Mouse (Mus musculus) cerebellum, postnatal 14 days (tissue): Measurements from ENCODE around the gene Tia1.

Source experiments
- DNase-seq, 2 experiments: peaks; one replicate each; pipeline ENCODE4 v3.0.0; 2021; ENCODE audit warnings: mixed read lengths in 2 of 2

The Tia1 gene

GRCm38 (mm10) chr6:86385362-86386104, 18.5 kb upstream of the Tia1 start:
- DNase-seq, result no peak

DNA sequence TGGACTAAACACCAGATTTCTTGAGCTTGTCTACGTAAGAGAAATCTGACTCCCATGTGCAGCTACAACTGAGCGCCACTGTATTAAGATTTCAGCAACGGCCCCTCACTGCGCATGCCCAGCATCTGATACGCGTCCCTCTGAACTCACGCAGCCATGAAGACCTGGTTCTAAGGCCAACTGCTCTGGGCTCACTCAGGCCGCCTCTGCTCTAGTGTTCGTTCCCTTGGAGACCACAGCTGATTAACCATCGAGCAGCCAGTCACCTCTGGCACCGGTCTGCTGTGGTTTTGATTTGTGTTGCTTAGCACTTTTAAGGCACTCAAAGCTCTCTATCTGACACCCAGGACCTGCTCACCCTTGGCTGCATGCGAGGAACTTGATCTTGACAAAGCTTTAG, 16.7 kb upstream of the Tia1 start:
- DNase-seq, result no peak

DNA sequence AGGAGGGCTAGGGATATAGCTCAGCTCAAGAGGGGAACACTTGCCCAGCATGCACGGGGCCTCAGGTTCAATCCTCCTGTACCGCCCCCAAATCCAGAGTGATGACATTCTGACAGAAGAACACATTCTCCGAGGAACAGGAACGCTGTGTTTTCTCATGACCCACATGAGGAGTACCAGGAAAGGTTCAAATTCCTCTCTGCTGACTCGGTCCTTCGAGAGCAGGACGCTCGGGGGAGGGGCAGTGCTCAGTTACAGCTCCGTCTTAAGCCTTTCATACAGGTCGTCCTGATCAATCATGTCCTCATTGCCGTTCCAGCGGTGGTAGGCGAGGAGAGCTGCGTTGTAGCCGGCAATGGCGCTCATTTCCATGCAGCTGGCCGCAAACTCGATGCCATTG, 15.6 kb upstream of the Tia1 start:
- DNase-seq, result no peak

DNA sequence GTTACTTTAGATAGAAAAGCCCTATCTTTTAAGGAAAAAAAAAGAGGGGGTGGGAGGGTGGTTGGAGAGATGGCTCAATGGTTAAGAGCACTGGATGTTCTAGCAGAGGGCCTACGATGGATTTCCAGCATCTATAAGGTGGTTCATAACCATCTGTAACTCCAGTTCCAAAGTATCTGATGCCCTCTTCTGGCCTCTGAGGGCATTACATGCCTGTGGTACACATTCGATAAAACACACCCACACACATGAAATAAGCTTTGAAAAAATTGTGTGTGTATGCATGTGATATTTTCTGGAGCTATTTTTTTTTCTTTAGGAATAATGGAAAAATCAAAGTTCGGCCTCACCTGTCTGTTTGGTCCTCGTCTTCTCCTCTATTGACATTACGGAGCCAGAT, 12.7 kb upstream of the Tia1 start:
- DNase-seq, result peak in 1 of 2 experiments; percentile 35

DNA sequence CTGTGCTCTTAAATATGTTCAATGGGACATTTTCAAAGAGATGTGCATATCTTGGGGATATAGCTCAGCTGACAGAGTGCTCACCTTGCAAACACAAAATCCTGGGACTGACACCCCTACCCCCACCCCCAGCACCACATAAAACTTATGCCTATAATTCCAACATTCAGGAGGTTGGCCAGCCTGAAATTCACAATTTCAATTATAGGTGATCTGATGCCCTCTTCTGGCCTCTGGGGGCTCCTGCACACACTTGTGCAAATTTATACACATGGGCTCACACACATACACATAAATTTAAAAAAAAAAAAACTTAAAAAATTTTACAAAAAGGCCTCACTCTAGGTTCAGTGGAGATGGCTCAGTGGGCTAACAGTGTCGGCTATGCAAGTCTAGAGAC, 10.8 kb upstream of the Tia1 start:
- no peak for DNase-seq

- DNase-seq, result no peak
Observed at GRCm38 (mm10) chr6:86394078-86394720, 9.8 kb upstream of the Tia1 start.

- DNase-seq, result no peak
Observed at GRCm38 (mm10) chr6:86395021-86395420, 9.0 kb upstream of the Tia1 start.

- peak in 1 of 2 experiments; percentile 17 for DNase-seq
Observed at GRCm38 (mm10) chr6:86395969-86396368, 8.1 kb upstream of the Tia1 start.

GRCm38 (mm10) chr6:86396581-86397256, 7.3 kb upstream of the Tia1 start, which contains the start of gene Pcyox1:
TSS of gene Pcyox1 (minus strand) at chr6:86397154.
- DNase-seq, result peak; percentile 90 to 93

GRCm38 (mm10) chr6:86397257-86397980, 6.6 kb upstream of the Tia1 start:
- DNase-seq, result no peak

DNA sequence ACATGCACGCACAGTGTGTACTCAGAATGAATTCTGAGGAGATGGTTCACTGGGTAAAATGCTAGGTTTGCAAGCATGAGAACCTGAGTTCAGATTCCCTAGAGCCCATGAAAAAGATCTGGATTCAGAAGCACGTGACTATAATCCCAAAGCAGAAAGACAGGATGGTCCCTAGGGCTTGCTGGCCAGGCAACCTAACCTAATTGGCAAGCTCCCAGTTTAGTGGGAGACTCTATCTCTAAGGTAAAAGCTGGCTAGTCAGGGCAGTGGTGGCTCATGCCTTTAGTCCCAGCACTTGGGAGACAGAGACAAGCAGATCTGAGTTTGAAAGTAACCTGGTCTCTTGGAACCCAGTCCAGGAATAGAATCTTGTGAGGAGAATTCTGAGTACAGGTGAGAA, 5.0 kb upstream of the Tia1 start:
- DNase-seq, result no peak

DNA sequence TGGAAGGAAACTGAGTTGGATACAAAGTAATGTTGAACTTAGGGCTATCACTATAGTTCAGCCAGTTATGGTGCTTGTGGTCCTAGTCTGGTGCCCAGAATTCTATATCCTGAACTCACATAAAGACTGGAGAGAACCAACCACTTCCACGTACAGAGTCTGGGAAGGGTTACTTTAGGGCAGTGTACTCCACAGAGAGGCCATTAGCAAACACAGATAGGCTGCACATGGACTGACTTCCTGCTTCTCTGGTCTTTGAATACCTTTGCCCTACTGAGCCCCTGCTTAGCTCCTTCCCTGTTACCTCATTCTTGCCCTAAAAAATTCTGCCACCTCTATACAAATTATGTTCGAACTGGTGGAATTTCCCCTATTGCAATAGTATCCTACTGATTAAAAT, 4.0 kb upstream of the Tia1 start:
- DNase-seq, result no peak

GRCm38 (mm10) chr6:86400972-86401371, 3.0 kb upstream of the Tia1 start:
- DNase-seq, result peak; percentile 60 to 67

- DNase-seq, result peak in 1 of 2 experiments; percentile 14
Observed at GRCm38 (mm10) chr6:86402681-86403607, 1.1 kb upstream of the Tia1 start.

DNA sequence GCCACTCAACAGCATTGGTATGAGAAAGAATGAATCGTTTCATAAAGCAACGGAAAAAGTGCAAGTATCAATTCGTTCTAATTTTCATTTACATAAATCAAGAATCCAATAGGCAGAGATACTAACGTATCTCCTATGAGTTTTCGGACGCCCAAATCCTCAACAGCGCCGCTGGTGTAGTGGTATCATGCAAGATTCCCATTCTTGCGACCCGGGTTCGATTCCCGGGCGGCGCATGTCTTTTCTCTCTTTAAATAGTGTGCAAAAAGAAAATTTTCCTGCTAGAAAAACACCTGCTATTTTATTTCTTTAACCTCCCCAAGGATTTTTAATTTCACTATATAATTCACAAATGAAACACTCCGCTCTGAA, 305 bp upstream of the Tia1 start:
- peak; percentile 95 to 96 for DNase-seq

GRCm38 (mm10) chr6:86404996-86405395, 977 bp downstream of the Tia1 start:
- peak in 1 of 2 experiments; percentile 28 for DNase-seq

DNA sequence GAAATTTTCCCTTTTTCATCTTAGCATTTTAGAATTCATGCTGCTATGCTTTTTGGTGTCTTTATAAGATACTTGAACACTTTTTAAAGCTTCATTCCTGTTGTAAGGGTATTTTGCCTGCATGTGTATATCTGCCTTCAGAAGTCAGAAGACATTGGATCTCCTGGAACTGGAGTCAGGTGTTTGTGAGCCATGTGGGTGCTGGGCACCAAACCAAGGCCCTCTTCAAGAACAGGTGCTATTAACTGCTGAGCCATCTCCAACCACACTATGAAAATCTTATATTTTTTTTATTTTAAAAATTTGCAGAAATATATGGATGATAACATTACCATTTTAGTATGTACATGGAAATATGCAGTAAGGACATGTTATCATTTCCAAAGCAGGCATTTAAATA, 2.3 kb downstream of the Tia1 start:
- DNase-seq, result no peak

- no peak for DNase-seq
Observed at GRCm38 (mm10) chr6:86418711-86419110, 14.7 kb downstream of the Tia1 start.

GRCm38 (mm10) chr6:86419239-86419638, 15.2 kb downstream of the Tia1 start:
- DNase-seq, result no peak

DNA sequence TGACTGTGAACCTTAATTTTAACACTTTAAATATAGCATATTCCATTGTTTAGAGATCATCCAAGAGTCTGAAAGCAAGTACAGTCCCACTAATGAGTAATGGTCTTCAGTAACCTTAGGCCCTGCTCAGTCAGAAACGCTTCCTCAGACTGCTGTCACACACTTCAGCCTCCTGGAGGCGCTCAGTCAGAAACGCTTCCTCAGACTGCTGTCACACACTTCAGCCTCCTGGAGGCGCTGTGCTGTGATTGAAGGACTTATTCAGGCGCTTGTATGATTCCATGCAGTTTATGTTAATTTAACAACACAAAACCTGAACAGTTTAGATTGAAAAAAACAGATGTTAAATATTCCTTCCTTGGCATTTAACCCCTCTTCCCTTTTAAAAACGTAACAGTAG, 16.5 kb downstream of the Tia1 start:
- peak in 1 of 2 experiments; percentile 34 for DNase-seq

DNA sequence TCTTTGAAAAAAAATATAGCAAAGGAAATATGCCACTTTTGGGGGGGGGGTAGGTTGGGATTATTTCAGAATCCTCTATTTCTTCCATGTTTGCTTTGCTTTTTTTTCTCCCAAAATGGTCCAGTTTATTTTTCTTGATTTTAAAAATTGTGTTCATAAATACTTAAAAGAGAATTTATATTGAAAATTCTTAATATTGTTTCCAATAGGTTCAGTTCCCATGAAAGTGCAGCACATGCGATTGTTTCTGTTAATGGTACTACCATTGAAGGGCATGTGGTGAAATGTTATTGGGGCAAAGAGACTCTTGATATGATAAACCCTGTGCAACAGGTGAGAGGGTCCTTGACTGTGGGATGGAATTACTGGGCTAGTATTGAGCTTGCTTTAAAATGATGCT, 22.3 kb downstream of the Tia1 start, which contains the start of gene Gm44790:
Gene Gm44790 (plus strand): TSS at position 301 of the 400 bp plus-strand sequence.
- no peak for DNase-seq

DNA sequence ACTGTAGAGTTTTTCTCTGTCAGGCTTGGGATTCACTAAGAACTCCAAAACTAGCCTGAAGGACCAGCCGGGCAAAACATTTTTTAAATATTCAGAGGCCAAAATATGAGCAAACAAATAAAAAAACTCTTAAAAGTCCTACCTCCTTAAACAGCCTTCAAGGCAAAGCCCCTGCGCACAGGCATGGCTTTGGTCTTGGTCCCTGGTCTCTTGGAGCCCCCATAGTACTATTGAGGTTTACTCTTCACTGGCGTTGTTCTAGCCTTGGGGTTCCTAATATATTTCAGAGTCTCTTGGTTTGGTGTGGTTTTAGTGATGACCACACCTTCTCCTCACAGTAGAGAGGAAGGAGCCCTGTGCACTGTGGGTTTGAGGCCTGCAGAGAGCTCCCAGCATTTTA, 27.5 kb downstream of the Tia1 start:
- DNase-seq, result no peak
